Mouse (Mus musculus): Measurements from ENCODE around the gene Ipo4. TPM values are rescaled to one million over a fixed set of nuclear protein-coding genes. Genes with fewer than 3 reads are reported as not detected.

Ipo4 gene
- polyA plus RNA-seq, 1 experiment from 2014 or later: 126 TPM

- no peaks in the 10 kb centered on the region for H3K9me3 ChIP-seq
- DNase-seq (ENCODE audit: low spot score): no peak
- H3K4me3 ChIP-seq: no peak overlapping the region
- peaks cover 28% of the 10 kb centered on the region for H3K36me3 ChIP-seq (replicated peaks)
- peaks cover 15% of the 10 kb centered on the region for H3K27me3 ChIP-seq (replicated peaks; ENCODE audit: low read depth, poor library complexity, severe bottlenecking)
- peaks cover 32% of the 10 kb centered on the region for H3K4me1 ChIP-seq
- WGBS: 79% methylated on average over 9 of the region's 9 CpGs
- no peak overlapping the region for H3K27ac ChIP-seq (replicated peaks)
Measured at GRCm38 (mm10) chr14:55581981-55582681, 53.6 kb downstream of the Ipo4 start.

- peaks cover 39% of the 10 kb centered on the region for H3K4me1 ChIP-seq
- H3K9me3 ChIP-seq: no peaks in the 10 kb centered on the region
- WGBS: 94% methylated on average over 16 of the region's 16 CpGs
- H3K36me3 ChIP-seq (replicated peaks): peaks cover 24% of the 10 kb centered on the region
- DNase-seq (ENCODE audit: low spot score): no peak
- H3K4me3 ChIP-seq: no peak overlapping the region
- H3K27ac ChIP-seq (replicated peaks): no peak overlapping the region
- H3K27me3 ChIP-seq (replicated peaks; ENCODE audit: low read depth, poor library complexity, severe bottlenecking): peaks cover 15% of the 10 kb centered on the region
Measured at GRCm38 (mm10) chr14:55580731-55581130, 55.0 kb downstream of the Ipo4 start.

GRCm38 (mm10) chr14:55579511-55580496 lies 56.0 kb downstream of the Ipo4 start:
- WGBS: 85% methylated on average over 23 of the region's 23 CpGs
- no peak for DNase-seq (ENCODE audit: low spot score)

GRCm38 (mm10) chr14:55578668-55579269 lies 57.0 kb downstream of the Ipo4 start:
- peaks cover 24% of the 10 kb centered on the region for H3K36me3 ChIP-seq (replicated peaks)
- DNase-seq (ENCODE audit: low spot score): no peak
- WGBS: 31% methylated on average over 6 of the region's 6 CpGs
- peak overlapping the region; percentile 90 for H3K27ac ChIP-seq (replicated peaks)
- peak overlapping the region; percentile 70 for H3K4me3 ChIP-seq
- H3K4me1 ChIP-seq: peaks cover 29% of the 10 kb centered on the region
- no peaks in the 10 kb centered on the region for H3K9me3 ChIP-seq
- H3K27me3 ChIP-seq (replicated peaks; ENCODE audit: low read depth, poor library complexity, severe bottlenecking): peaks cover 1% of the 10 kb centered on the region

More at GRCm38 (mm10) chr14:55579511-55580496, 56.0 kb downstream of the Ipo4 start:
- peaks cover 24% of the 10 kb centered on the region for H3K36me3 ChIP-seq (replicated peaks)
- peaks cover 36% of the 10 kb centered on the region for H3K4me1 ChIP-seq
- H3K27me3 ChIP-seq (replicated peaks; ENCODE audit: low read depth, poor library complexity, severe bottlenecking): peaks cover 11% of the 10 kb centered on the region
- no peak overlapping the region for H3K4me3 ChIP-seq
- H3K27ac ChIP-seq (replicated peaks): no peak overlapping the region
- no peaks in the 10 kb centered on the region for H3K9me3 ChIP-seq

GRCm38 (mm10) chr14:55577871-55578667 lies 57.7 kb downstream of the Ipo4 start, which contains the start of gene Psme1:
Psme1 (plus strand) TSS chr14:55578123.
- Histone ChIP-seq H3K9me3 (no peaks in the 10 kb centered on the region), H3K4me3 (peak within 1 kb of the TSS; percentile 70), H3K4me1 (peaks cover 29% of the 10 kb centered on the region), H3K27me3 (replicated peaks; ENCODE audit: low read depth, poor library complexity, severe bottlenecking) (no peaks in the 10 kb centered on the region), H3K27ac (replicated peaks) (peak within 1 kb of the TSS; percentile 90), H3K36me3 (replicated peaks) (peaks cover 24% of the 10 kb centered on the region)
- peak; percentile 89 for DNase-seq (ENCODE audit: low spot score)
- 1% methylated on average over 32 of the region's 32 CpGs for WGBS

- no peaks in the 10 kb centered on the region for H3K9me3 ChIP-seq
- no peaks in the 10 kb centered on the region for H3K27me3 ChIP-seq (replicated peaks; ENCODE audit: low read depth, poor library complexity, severe bottlenecking)
- no peak overlapping the region for H3K27ac ChIP-seq (replicated peaks)
- peaks cover 29% of the 10 kb centered on the region for H3K4me1 ChIP-seq
- WGBS: 82% methylated on average over 16 of the region's 16 CpGs
- H3K36me3 ChIP-seq (replicated peaks): peaks cover 16% of the 10 kb centered on the region
- DNase-seq (ENCODE audit: low spot score): no peak
- no peak overlapping the region for H3K4me3 ChIP-seq
Measured at GRCm38 (mm10) chr14:55576376-55576775, 59.4 kb downstream of the Ipo4 start.

GRCm38 (mm10) chr14:55575711-55576110 lies 60.0 kb downstream of the Ipo4 start:
- Histone ChIP-seq H3K9me3 (no peaks in the 10 kb centered on the region), H3K4me1 (peaks cover 29% of the 10 kb centered on the region), H3K36me3 (replicated peaks) (peaks cover 12% of the 10 kb centered on the region), H3K4me3 (0 out of 2 replicates have a peak overlapping the region, but pooled peaks have one; percentile 5), H3K27me3 (replicated peaks; ENCODE audit: low read depth, poor library complexity, severe bottlenecking) (no peaks in the 10 kb centered on the region), H3K27ac (replicated peaks) (peak overlapping the region; percentile 54; the same call in 1 of the 2 replicates)
- no peak for DNase-seq (ENCODE audit: low spot score)
- 68% methylated on average over 13 of the region's 13 CpGs for WGBS

Other genes starting within 250 kb of the Ipo4 start
- gene Dhrs4, start 157.2 kb downstream of the Ipo4 start, polyA plus RNA-seq (2016; fragmentation: Nextera tagmentation; extraction: Ambion mirVana): 77.3 and 88.4 TPM in 2 replicates
- gene Carmil3, start 145.3 kb downstream of the Ipo4 start, polyA plus RNA-seq (2016; fragmentation: Nextera tagmentation; extraction: Ambion mirVana): 3.4 and 3.5 TPM in 2 replicates
- 0.59 and 0.64 TPM in 2 replicates for gene Cpne6, start 125.5 kb downstream of the Ipo4 start, polyA plus RNA-seq (2016; fragmentation: Nextera tagmentation; extraction: Ambion mirVana)
- 0.05 TPM in 1 of 2 replicates, not detected in the other for gene Nrl, start 111.0 kb downstream of the Ipo4 start, polyA plus RNA-seq (2016; fragmentation: Nextera tagmentation; extraction: Ambion mirVana)
- 20.7 and 23.6 TPM in 2 replicates for gene Pck2, start 95.7 kb downstream of the Ipo4 start, polyA plus RNA-seq (2016; fragmentation: Nextera tagmentation; extraction: Ambion mirVana)
- 65.9 and 74.1 TPM in 2 replicates for gene Dcaf11, start 76.0 kb downstream of the Ipo4 start, polyA plus RNA-seq (2016; fragmentation: Nextera tagmentation; extraction: Ambion mirVana)
- gene A730061H03Rik, start 75.6 kb downstream of the Ipo4 start, polyA plus RNA-seq (2016; fragmentation: Nextera tagmentation; extraction: Ambion mirVana): not detected in 2 replicates
- 0.62 and 1.1 TPM in 2 replicates for gene Fitm1, start 60.3 kb downstream of the Ipo4 start, polyA plus RNA-seq (2016; fragmentation: Nextera tagmentation; extraction: Ambion mirVana)
- 105 and 108 TPM in 2 replicates for gene Psme1, start 57.8 kb downstream of the Ipo4 start, polyA plus RNA-seq (2016; fragmentation: Nextera tagmentation; extraction: Ambion mirVana)
- gene Emc9, start 50.7 kb downstream of the Ipo4 start, polyA plus RNA-seq (2016; fragmentation: Nextera tagmentation; extraction: Ambion mirVana): 6.0 and 6.6 TPM in 2 replicates
- 173 and 186 TPM in 2 replicates for gene Psme2, start 44.8 kb downstream of the Ipo4 start, polyA plus RNA-seq (2016; fragmentation: Nextera tagmentation; extraction: Ambion mirVana)
- 18.6 and 21.4 TPM in 2 replicates for gene Rnf31, start 44.2 kb downstream of the Ipo4 start, polyA plus RNA-seq (2016; fragmentation: Nextera tagmentation; extraction: Ambion mirVana)
- gene Irf9, start 32.4 kb downstream of the Ipo4 start, polyA plus RNA-seq (2016; fragmentation: Nextera tagmentation; extraction: Ambion mirVana): 7.2 and 8.0 TPM in 2 replicates
- gene Rec8, start 17.9 kb downstream of the Ipo4 start, polyA plus RNA-seq (2016; fragmentation: Nextera tagmentation; extraction: Ambion mirVana): 6.5 and 7.1 TPM in 2 replicates
- 0.89 and 1.4 TPM in 2 replicates for gene Gm49378, start 1.9 kb upstream of the Ipo4 start, polyA plus RNA-seq (2016; fragmentation: Nextera tagmentation; extraction: Ambion mirVana)
- gene Tm9sf1, start 7.8 kb upstream of the Ipo4 start, polyA plus RNA-seq (2016; fragmentation: Nextera tagmentation; extraction: Ambion mirVana): 78.3 and 79.3 TPM in 2 replicates
- gene Tssk4, start 14.2 kb upstream of the Ipo4 start, polyA plus RNA-seq (2016; fragmentation: Nextera tagmentation; extraction: Ambion mirVana): 0.74 and 0.82 TPM in 2 replicates
- gene Mdp1, start 24.6 kb upstream of the Ipo4 start, polyA plus RNA-seq (2016; fragmentation: Nextera tagmentation; extraction: Ambion mirVana): 62.1 and 66.3 TPM in 2 replicates
- gene Gmpr2, start 36.0 kb upstream of the Ipo4 start, polyA plus RNA-seq (2016; fragmentation: Nextera tagmentation; extraction: Ambion mirVana): 60.7 and 64.7 TPM in 2 replicates
- gene Nedd8, start 36.2 kb upstream of the Ipo4 start, polyA plus RNA-seq (2016; fragmentation: Nextera tagmentation; extraction: Ambion mirVana): 628 and 638 TPM in 2 replicates
- gene Tinf2, start 45.9 kb upstream of the Ipo4 start, polyA plus RNA-seq (2016; fragmentation: Nextera tagmentation; extraction: Ambion mirVana): 65.8 and 69.2 TPM in 2 replicates
- 0.70 and 0.90 TPM in 2 replicates for gene Tgm1, start 78.0 kb upstream of the Ipo4 start, polyA plus RNA-seq (2016; fragmentation: Nextera tagmentation; extraction: Ambion mirVana)
- 29.7 and 35.3 TPM in 2 replicates for gene Rabggta, start 86.3 kb upstream of the Ipo4 start, polyA plus RNA-seq (2016; fragmentation: Nextera tagmentation; extraction: Ambion mirVana)
- gene Dhrs1, start 109.7 kb upstream of the Ipo4 start, polyA plus RNA-seq (2016; fragmentation: Nextera tagmentation; extraction: Ambion mirVana): 57.4 and 69.6 TPM in 2 replicates
- 59.1 and 64.5 TPM in 2 replicates for gene Nop9, start 109.7 kb upstream of the Ipo4 start, polyA plus RNA-seq (2016; fragmentation: Nextera tagmentation; extraction: Ambion mirVana)
- gene Cideb, start 122.5 kb upstream of the Ipo4 start, polyA plus RNA-seq (2016; fragmentation: Nextera tagmentation; extraction: Ambion mirVana): 0.16 TPM in 1 of 2 replicates, not detected in the other
- gene Ltb4r2, start 125.5 kb upstream of the Ipo4 start, polyA plus RNA-seq (2016; fragmentation: Nextera tagmentation; extraction: Ambion mirVana): 0.13 and 0.39 TPM in 2 replicates
- 0.10 and 0.35 TPM in 2 replicates for gene Ltb4r1, start 130.0 kb upstream of the Ipo4 start, polyA plus RNA-seq (2016; fragmentation: Nextera tagmentation; extraction: Ambion mirVana)
- 10.7 and 11.4 TPM in 2 replicates for gene Adcy4, start 148.1 kb upstream of the Ipo4 start, polyA plus RNA-seq (2016; fragmentation: Nextera tagmentation; extraction: Ambion mirVana)
- 21.4 and 24.1 TPM in 2 replicates for gene Ripk3, start 152.9 kb upstream of the Ipo4 start, polyA plus RNA-seq (2016; fragmentation: Nextera tagmentation; extraction: Ambion mirVana)
- gene Nfatc4, start 187.2 kb upstream of the Ipo4 start, polyA plus RNA-seq (2016; fragmentation: Nextera tagmentation; extraction: Ambion mirVana): 94.5 and 113 TPM in 2 replicates
- 36.0 and 38.1 TPM in 2 replicates for gene Nynrin, start 218.1 kb upstream of the Ipo4 start, polyA plus RNA-seq (2016; fragmentation: Nextera tagmentation; extraction: Ambion mirVana)
- gene Cbln3, start 248.4 kb upstream of the Ipo4 start, polyA plus RNA-seq (2016; fragmentation: Nextera tagmentation; extraction: Ambion mirVana): 0.09 and 0.15 TPM in 2 replicates
- 31.0 and 33.0 TPM in 2 replicates for gene Khnyn, start 249.0 kb upstream of the Ipo4 start, polyA plus RNA-seq (2016; fragmentation: Nextera tagmentation; extraction: Ambion mirVana)

Measured in embryonic facial prominence, embryonic 10.5 days (tissue).